Mouse (Mus musculus) intestine, embryonic 15.5 days (tissue): ENCODE measurements around the gene Rprd2. TPM values are rescaled to one million over a fixed set of nuclear protein-coding genes. Genes with fewer than 3 reads are reported as not detected.
"Not testable (repeated sequence)": the region's sequence is repeated elsewhere in the genome, so short reads cannot be mapped to it uniquely, and the experiment has no call there.

ENCODE experiments used
- ATAC-seq: fragments of 200-750 bp; cut with Nextera tagmentation; 2 replicates; pipeline ENCODE4 v1.8.0; 2017; ENCODE audit warnings: moderate TSS enrichment, moderate library complexity
- H3K27ac ChIP-seq: fragments of 300-500 bp; sonication (generic); 2 replicates; pipeline ENCODE4 v1.5.1; 2015; ENCODE audit warnings: mild to moderate bottlenecking, inconsistent platforms
- H3K27me3 ChIP-seq: fragments of 300-500 bp; sonication (generic); replicated peaks from 2 replicates; pipeline ENCODE4 v1.6.1; 2015; ENCODE audit warnings: inconsistent platforms
- H3K36me3 ChIP-seq: fragments of 300-500 bp; sonication (generic); 2 replicates; pipeline ENCODE4 v1.6.1; 2015; ENCODE audit warnings: inconsistent platforms
- H3K4me1 ChIP-seq: fragments of 300-500 bp; sonication (generic); replicated peaks from 2 replicates; pipeline ENCODE4 v1.6.1; 2015; ENCODE audit warnings: inconsistent platforms
- H3K4me2 ChIP-seq: fragments of 300-500 bp; sonication (generic); replicated peaks from 2 replicates; pipeline ENCODE4 v1.6.1; 2015; ENCODE audit warnings: mild to moderate bottlenecking, inconsistent platforms
- H3K4me3 ChIP-seq: fragments of 300-500 bp; sonication (generic); replicated peaks from 2 replicates; pipeline ENCODE4 v1.5.1; 2015; ENCODE audit warnings: inconsistent platforms
- H3K9ac ChIP-seq: fragments of 300-500 bp; sonication (generic); 2 replicates; pipeline ENCODE4 v1.6.1; 2015; ENCODE audit warnings: inconsistent platforms
- H3K9me3 ChIP-seq: fragments of 300-500 bp; sonication (generic); 2 replicates; pipeline ENCODE4 v1.6.1; 2016; ENCODE audit warnings: inconsistent platforms
- WGBS: fragments of 180-500 bp; shearing (Covaris S2); methylation state at CpG from one replicate; pipeline ENCODE4 v1.1.7; 2015; 5-methylcytosine and 5-hydroxymethylcytosine counted together
- polyA plus RNA-seq: library from polyadenylated mRNA; unstranded; fragments of >200 nt; fragmentation: Nextera tagmentation; extraction: Ambion mirVana; gene quantifications from 2 replicates; pipeline ENCODE4 v1.2.1, GENCODE M21; 2015

Rprd2 gene
- polyA plus RNA-seq, 1 experiment from 2014 or later, result 18.3 TPM

- no peaks in the 10 kb centered on the region for H3K9me3 ChIP-seq
- H3K27ac ChIP-seq, result no peak overlapping the region
- H3K4me1 ChIP-seq, result no peaks in the 10 kb centered on the region
- 55% methylated on average over 2 of the region's 2 CpGs for WGBS
- peaks cover 12% of the 10 kb centered on the region for H3K36me3 ChIP-seq
- no peak overlapping the region for H3K4me3 ChIP-seq
- H3K27me3 ChIP-seq, result no peaks in the 10 kb centered on the region
- no peak overlapping the region for H3K9ac ChIP-seq
- ATAC-seq, result no peak
- no peak overlapping the region for H3K4me2 ChIP-seq
These were observed 10.3 kb downstream of the Rprd2 start for GRCm38 (mm10) chr3:95808384-95808783.

- H3K27me3 ChIP-seq, H3K4me3 ChIP-seq, ATAC-seq, H3K9me3 ChIP-seq, H3K27ac ChIP-seq, H3K4me2 ChIP-seq, H3K9ac ChIP-seq, H3K4me1 ChIP-seq: not testable (repeated sequence)
- H3K36me3 ChIP-seq, result peaks cover 12% of the 10 kb centered on the region
- WGBS, result 79% methylated on average over 6 of the region's 6 CpGs
These were observed 11.0 kb downstream of the Rprd2 start for GRCm38 (mm10) chr3:95807630-95808029.

- no peaks in the 10 kb centered on the region for H3K27me3 ChIP-seq
- H3K27ac ChIP-seq, result no peak overlapping the region
- 43% methylated on average over 1 of the region's 1 CpGs for WGBS
- no peak overlapping the region for H3K4me3 ChIP-seq
- H3K4me2 ChIP-seq, result no peak overlapping the region
- no peaks in the 10 kb centered on the region for H3K9me3 ChIP-seq
- peak; percentile 51; the same call in 1 of the 2 replicates for ATAC-seq
- no peak overlapping the region for H3K9ac ChIP-seq
- peaks cover 12% of the 10 kb centered on the region for H3K36me3 ChIP-seq
- no peaks in the 10 kb centered on the region for H3K4me1 ChIP-seq
These were observed 12.0 kb downstream of the Rprd2 start for GRCm38 (mm10) chr3:95806677-95807076.

- Histone ChIP-seq H3K9ac (no peak overlapping the region), H3K4me2 (no peak overlapping the region), H3K4me1 (no peaks in the 10 kb centered on the region), H3K4me3 (no peak overlapping the region), H3K27me3 (no peaks in the 10 kb centered on the region), H3K9me3 (no peaks in the 10 kb centered on the region), H3K27ac (no peak overlapping the region), H3K36me3 (peaks cover 12% of the 10 kb centered on the region)
- 97% methylated on average over 4 of the region's 4 CpGs for WGBS
- ATAC-seq, result no peak
These were observed 14.8 kb downstream of the Rprd2 start for GRCm38 (mm10) chr3:95803851-95804250.

- no peak overlapping the region for H3K27ac ChIP-seq
- H3K27me3 ChIP-seq, result no peaks in the 10 kb centered on the region
- ATAC-seq, result no peak
- H3K4me1 ChIP-seq, result no peaks in the 10 kb centered on the region
- H3K4me3 ChIP-seq, result no peak overlapping the region
- 84% methylated on average over 4 of the region's 4 CpGs for WGBS
- no peaks in the 10 kb centered on the region for H3K9me3 ChIP-seq
- no peaks in the 10 kb centered on the region for H3K36me3 ChIP-seq
- no peak overlapping the region for H3K4me2 ChIP-seq
- no peak overlapping the region for H3K9ac ChIP-seq
These were observed 19.9 kb downstream of the Rprd2 start for GRCm38 (mm10) chr3:95798756-95799155.

GRCm38 (mm10) chr3:95794299-95794698 lies 24.4 kb downstream of the Rprd2 start:
- WGBS, result 78% methylated on average over 1 of the region's 1 CpGs
- ATAC-seq, result no peak

GRCm38 (mm10) chr3:95793662-95794061 lies 25.0 kb downstream of the Rprd2 start:
- Histone ChIP-seq H3K4me3 (no peak overlapping the region), H3K27ac (no peak overlapping the region), H3K9me3 (no peaks in the 10 kb centered on the region), H3K4me1 (no peaks in the 10 kb centered on the region), H3K36me3 (no peaks in the 10 kb centered on the region), H3K9ac (no peak overlapping the region), H3K4me2 (no peak overlapping the region), H3K27me3 (no peaks in the 10 kb centered on the region)
- no peak for ATAC-seq
- 79% methylated on average over 2 of the region's 2 CpGs for WGBS

More at GRCm38 (mm10) chr3:95794299-95794698, 24.4 kb downstream of the Rprd2 start:
- no peaks in the 10 kb centered on the region for H3K36me3 ChIP-seq
- no peaks in the 10 kb centered on the region for H3K9me3 ChIP-seq
- no peak overlapping the region for H3K4me2 ChIP-seq
- H3K4me1 ChIP-seq, result no peaks in the 10 kb centered on the region
- H3K27me3 ChIP-seq, result no peaks in the 10 kb centered on the region
- no peak overlapping the region for H3K9ac ChIP-seq
- H3K4me3 ChIP-seq, result no peak overlapping the region
- H3K27ac ChIP-seq, result no peak overlapping the region

- Histone ChIP-seq H3K4me2 (no peak overlapping the region), H3K9me3 (no peaks in the 10 kb centered on the region), H3K4me1 (no peaks in the 10 kb centered on the region), H3K4me3 (no peak overlapping the region), H3K36me3 (peaks cover 25% of the 10 kb centered on the region), H3K27ac (no peak overlapping the region), H3K9ac (no peak overlapping the region), H3K27me3 (no peaks in the 10 kb centered on the region)
- ATAC-seq, result no peak
- 91% methylated on average over 4 of the region's 4 CpGs for WGBS
These were observed 33.2 kb downstream of the Rprd2 start for GRCm38 (mm10) chr3:95785501-95785900.

GRCm38 (mm10) chr3:95771985-95772384 lies 46.7 kb downstream of the Rprd2 start:
- Histone ChIP-seq H3K4me2 (no peak overlapping the region), H3K4me3 (no peak overlapping the region), H3K27ac (no peak overlapping the region), H3K9ac (no peak overlapping the region), H3K9me3 (no peaks in the 10 kb centered on the region), H3K36me3 (peaks cover 26% of the 10 kb centered on the region), H3K27me3 (no peaks in the 10 kb centered on the region), H3K4me1 (no peaks in the 10 kb centered on the region)
- ATAC-seq, result no peak

GRCm38 (mm10) chr3:95765534-95765933 lies 53.1 kb downstream of the Rprd2 start:
- Histone ChIP-seq H3K4me3 (no peak overlapping the region), H3K4me1 (no peaks in the 10 kb centered on the region), H3K9me3 (no peaks in the 10 kb centered on the region), H3K4me2 (no peak overlapping the region), H3K36me3 (peaks cover 35% of the 10 kb centered on the region), H3K9ac (no peak overlapping the region), H3K27ac (no peak overlapping the region), H3K27me3 (no peaks in the 10 kb centered on the region)
- 90% methylated on average over 10 of the region's 10 CpGs for WGBS
- ATAC-seq, result no peak

GRCm38 (mm10) chr3:95763811-95764210 lies 54.9 kb downstream of the Rprd2 start:
- no peak for ATAC-seq
- no peaks in the 10 kb centered on the region for H3K9me3 ChIP-seq
- no peak overlapping the region for H3K4me3 ChIP-seq
- no peaks in the 10 kb centered on the region for H3K4me1 ChIP-seq
- peaks cover 33% of the 10 kb centered on the region for H3K36me3 ChIP-seq
- no peaks in the 10 kb centered on the region for H3K27me3 ChIP-seq
- WGBS, result 80% methylated on average over 10 of the region's 10 CpGs
- no peak overlapping the region for H3K27ac ChIP-seq
- H3K4me2 ChIP-seq, result no peak overlapping the region
- H3K9ac ChIP-seq, result no peak overlapping the region

- H3K4me3 ChIP-seq, result no peak overlapping the region
- H3K9me3 ChIP-seq, result no peaks in the 10 kb centered on the region
- 50% methylated on average over 6 of the region's 6 CpGs for WGBS
- ATAC-seq, result no peak
- no peaks in the 10 kb centered on the region for H3K27me3 ChIP-seq
- H3K36me3 ChIP-seq, result peaks cover 29% of the 10 kb centered on the region
- H3K4me1 ChIP-seq, result no peaks in the 10 kb centered on the region
- H3K27ac ChIP-seq, result no peak overlapping the region
- H3K4me2 ChIP-seq, result no peak overlapping the region
- no peak overlapping the region for H3K9ac ChIP-seq
These were observed 55.7 kb downstream of the Rprd2 start for GRCm38 (mm10) chr3:95762961-95763360.

GRCm38 (mm10) chr3:95761771-95762170 lies 56.9 kb downstream of the Rprd2 start:
- Histone ChIP-seq H3K9ac (no peak overlapping the region), H3K4me2 (no peak overlapping the region), H3K27ac (no peak overlapping the region), H3K4me3 (no peak overlapping the region), H3K9me3 (no peaks in the 10 kb centered on the region), H3K4me1 (no peaks in the 10 kb centered on the region), H3K36me3 (peaks cover 28% of the 10 kb centered on the region), H3K27me3 (no peaks in the 10 kb centered on the region)
- ATAC-seq, result no peak
- 70% methylated on average over 4 of the region's 4 CpGs for WGBS
